Mouse (Mus musculus): ENCODE results near the gene Tpm3. TPM values are rescaled to one million over a fixed set of nuclear protein-coding genes. Genes with fewer than 3 reads are reported as not detected.

The Tpm3 gene
- total and polyA plus RNA-seq, 3 experiments, result 42.2 to 48.9 (median 44.5) TPM

GRCm38 (mm10) chr3:90145461-90145860, 73.0 kb downstream of the Tpm3 start:
- Histone ChIP-seq H3K36me3 (ENCODE audit: control insufficient read depth, insufficient read depth, low read length) (no peaks in the 10 kb centered on the region), H3K4me1 (ENCODE audit: control insufficient read depth, insufficient read depth, low read length) (no peaks in the 10 kb centered on the region), H3K9ac (ENCODE audit: low read depth, low read length) (no peak overlapping the region), H3K27me3 (ENCODE audit: control insufficient read depth, insufficient read depth, low read length) (no peaks in the 10 kb centered on the region), H3K79me2 (replicated peaks; ENCODE audit: control insufficient read depth, insufficient read depth, low read length) (no peaks in the 10 kb centered on the region), H3K27ac (no peak overlapping the region), H3K4me3 (no peak overlapping the region)
- 41% methylated on average over 3 of the region's 3 CpGs for WGBS
- no peak for DNase-seq
- intact Hi-C loops (cut with DNase I), result no loop called here
- no peak for TF ChIP-seq POLR2A (IDR thresholded peaks at IDR 0.05; ENCODE audit: insufficient read depth, low read depth, low read length)
- no peak for TF ChIP-seq CTCF (IDR thresholded peaks at IDR 0.05)
- TF ChIP-seq EP300 (IDR thresholded peaks at IDR 0.05; ENCODE audit: insufficient read depth, low read depth, low read length), result no peak

- H3K4me3 ChIP-seq, result no peak overlapping the region
- TF ChIP-seq CTCF (IDR thresholded peaks at IDR 0.05) (no peak), POLR2A (IDR thresholded peaks at IDR 0.05; ENCODE audit: insufficient read depth, low read depth, low read length) (no peak), EP300 (IDR thresholded peaks at IDR 0.05; ENCODE audit: insufficient read depth, low read depth, low read length) (no peak)
- 88% methylated on average over 1 of the region's 1 CpGs for WGBS
- no peak for DNase-seq
- H3K9ac ChIP-seq (ENCODE audit: low read depth, low read length), result no peak overlapping the region
- no peaks in the 10 kb centered on the region for H3K79me2 ChIP-seq (replicated peaks; ENCODE audit: control insufficient read depth, insufficient read depth, low read length)
- H3K27me3 ChIP-seq (ENCODE audit: control insufficient read depth, insufficient read depth, low read length), result no peaks in the 10 kb centered on the region
- H3K36me3 ChIP-seq (ENCODE audit: control insufficient read depth, insufficient read depth, low read length), result no peaks in the 10 kb centered on the region
- intact Hi-C loops (cut with DNase I), result no loop called here
- no peaks in the 10 kb centered on the region for H3K4me1 ChIP-seq (ENCODE audit: control insufficient read depth, insufficient read depth, low read length)
- H3K27ac ChIP-seq, result no peak overlapping the region
These were observed 74.2 kb downstream of the Tpm3 start for GRCm38 (mm10) chr3:90146651-90147050.

Small RNA genes lying within 50 kb of the gene (microRNA-seq; reads per million reads assigned to microRNA genes)
- 25.2 to 29.0 reads per million in 2 experiments for gene Mir190b

Other genes with a start within 250 kb of the Tpm3 start
- 10 to 100 TPM; 12.3 to 13.3 TPM for gene She, start 241.3 kb upstream of the Tpm3 start, total RNA-seq (2021)
- gene She, start 241.3 kb upstream of the Tpm3 start, polyA plus RNA-seq (2012; rRNA removed), result 3.4 and 7.7 TPM in 2 replicates
- 1 to 10 TPM; 4.3 to 4.8 TPM for gene Il6ra, start 159.5 kb upstream of the Tpm3 start, total RNA-seq (2021)
- 2.5 and 2.8 TPM in 2 replicates for gene Il6ra, start 159.5 kb upstream of the Tpm3 start, polyA plus RNA-seq (2012; rRNA removed)
- gene Atp8b2, start 109.1 kb upstream of the Tpm3 start, total RNA-seq (2021), result 10 to 100 TPM; 15.7 to 18.0 TPM
- gene Atp8b2, start 109.1 kb upstream of the Tpm3 start, polyA plus RNA-seq (2012; rRNA removed), result 27.3 and 50.1 TPM in 2 replicates
- gene Hax1, start 73.9 kb upstream of the Tpm3 start, total RNA-seq (2021), result 10 to 100 TPM; 40.1 to 48.2 TPM
- 32.5 and 54.3 TPM in 2 replicates for gene Hax1, start 73.9 kb upstream of the Tpm3 start, polyA plus RNA-seq (2012; rRNA removed)
- gene 4933434E20Rik, start 21.0 kb upstream of the Tpm3 start, total RNA-seq (2021), result 10 to 100 TPM; 81.6 to 96.1 TPM
- 52.8 and 85.1 TPM in 2 replicates for gene 4933434E20Rik, start 21.0 kb upstream of the Tpm3 start, polyA plus RNA-seq (2012; rRNA removed)
- gene Ubap2l, start 20.0 kb upstream of the Tpm3 start, total RNA-seq (2021), result 100 to 1,000 TPM; 104 to 116 TPM
- 104 and 137 TPM in 2 replicates for gene Ubap2l, start 20.0 kb upstream of the Tpm3 start, polyA plus RNA-seq (2012; rRNA removed)
- under 1 TPM; 0.11 to 0.13 TPM for gene Nup210l, start 31.5 kb downstream of the Tpm3 start, total RNA-seq (2021)
- gene Nup210l, start 31.5 kb downstream of the Tpm3 start, polyA plus RNA-seq (2012; rRNA removed), result 0.14 and 0.29 TPM in 2 replicates
- 1,000 to 10,000 TPM; 1,040 to 1,280 TPM for gene Rps27, start 141.0 kb downstream of the Tpm3 start, total RNA-seq (2021)
- gene Rps27, start 141.0 kb downstream of the Tpm3 start, polyA plus RNA-seq (2012; rRNA removed), result 696 and 1,017 TPM in 2 replicates
- 1 to 10 TPM; 5.5 to 5.6 TPM for gene Rab13, start 141.0 kb downstream of the Tpm3 start, total RNA-seq (2021)
- 3.1 TPM in 2 replicates for gene Rab13, start 141.0 kb downstream of the Tpm3 start, polyA plus RNA-seq (2012; rRNA removed)
- 10 to 100 TPM; 49.3 to 56.6 TPM for gene Jtb, start 158.9 kb downstream of the Tpm3 start, total RNA-seq (2021)
- gene Jtb, start 158.9 kb downstream of the Tpm3 start, polyA plus RNA-seq (2012; rRNA removed), result 36.0 and 42.3 TPM in 2 replicates
- gene Creb3l4, start 170.9 kb downstream of the Tpm3 start, total RNA-seq (2021), result under 1 TPM; 0.14 to 0.16 TPM
- 0.53 and 0.55 TPM in 2 replicates for gene Creb3l4, start 170.9 kb downstream of the Tpm3 start, polyA plus RNA-seq (2012; rRNA removed)
- 10 to 100 TPM; 67.6 to 75.5 TPM for gene Slc39a1, start 175.5 kb downstream of the Tpm3 start, total RNA-seq (2021)
- 57.3 and 83.7 TPM in 2 replicates for gene Slc39a1, start 175.5 kb downstream of the Tpm3 start, polyA plus RNA-seq (2012; rRNA removed)
- 10 to 100 TPM; 16.6 to 17.1 TPM for gene Crtc2, start 181.5 kb downstream of the Tpm3 start, total RNA-seq (2021)
- 32.9 and 33.7 TPM in 2 replicates for gene Crtc2, start 181.5 kb downstream of the Tpm3 start, polyA plus RNA-seq (2012; rRNA removed)
- 10 to 100 TPM; 35.7 to 36.5 TPM for gene Dennd4b, start 192.5 kb downstream of the Tpm3 start, total RNA-seq (2021)
- 45.6 and 45.9 TPM in 2 replicates for gene Dennd4b, start 192.5 kb downstream of the Tpm3 start, polyA plus RNA-seq (2012; rRNA removed)
- 10 to 100 TPM; 40.0 to 45.3 TPM for gene Gatad2b, start 220.5 kb downstream of the Tpm3 start, total RNA-seq (2021)
- 17.7 and 21.0 TPM in 2 replicates for gene Gatad2b, start 220.5 kb downstream of the Tpm3 start, polyA plus RNA-seq (2012; rRNA removed)

All from heart, adult 2 months (tissue).